Comparison of ENCODE assay signal across 15 mouse cellular contexts in the genomic region with DNA sequence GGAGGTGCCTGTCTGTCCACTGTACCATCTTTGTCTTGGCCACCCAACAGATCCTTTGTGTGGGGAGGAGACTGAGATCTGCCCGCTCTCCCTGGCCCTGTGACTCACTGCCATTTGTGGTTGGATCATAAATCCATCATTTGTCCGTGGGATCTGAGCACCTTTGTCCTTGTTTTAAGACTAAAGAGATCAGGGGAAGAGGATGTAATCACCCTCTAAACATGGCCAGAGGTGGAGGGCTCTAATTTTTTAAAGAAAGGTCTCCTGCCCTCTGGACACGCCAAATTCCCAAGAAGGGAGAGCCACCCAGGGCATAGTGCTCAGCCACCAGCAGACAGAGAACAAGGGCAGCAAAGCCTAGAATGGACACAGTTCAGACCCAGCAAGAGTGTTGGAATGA. TPM values are rescaled to one million over a fixed set of nuclear protein-coding genes. Genes with fewer than 3 reads are reported as not detected.
DNase-seq lines count a peak whose midpoint lies in the region; ATAC-seq and TF ChIP-seq lines count a peak whose summit lies in the region.
"Had no signal": no experiment of that assay in that cellular context is flagged by ENCODE, and none has a peak within 500 bp of the region (broad histone marks: within the 10 kb centered on the region; RNA-seq: fewer than 3 reads in every experiment).

No protein-coding gene starts in this region.

- DNase-seq in cerebellum, adult 2 months: no peak
- DNase-seq in cerebellum, postnatal 14 days: no peak
- no peak for DNase-seq in heart, postnatal 4 days
- DNase-seq in NIH3T3 (ENCODE audit: low read depth): peak; percentile 47
- no peak for DNase-seq in liver, embryonic 14.5 days (ENCODE audit: low read depth in 3 of 3, low spot score in 3 of 3)
- DNase-seq in thymus, postnatal 10 days (ENCODE audit: low spot score in 2 of 2): no peak
- DNase-seq in thymus, postnatal 0 days (ENCODE audit: low spot score): no peak
- DNase-seq: B cell, adult 2 months; cerebellum, postnatal 36 days; midbrain, embryonic 14.5 days had no signal

- ATAC-seq in heart, embryonic 16.5 days (replicated peaks; ENCODE audit: extremely low read depth, insufficient read depth, low FRiP score): no peak
- ATAC-seq in liver, embryonic 14.5 days (ENCODE audit: insufficient read depth): no peak

- H3K4me3 ChIP-seq in cerebellum, adult 2 months (replicated peaks; ENCODE audit: insufficient read depth, low read depth, low read length): no peak overlapping the region
- no peak overlapping the region for H3K4me3 ChIP-seq in heart, embryonic 16.5 days (ENCODE audit: low read length)
- peak overlapping the region; percentile 24 to 64; a peak in 2 of 4 replicates for H3K4me3 ChIP-seq in liver, embryonic 14.5 days (ENCODE audit: insufficient read depth in 1 of 2, low read depth in 2 of 2, low read length in 2 of 2)

- no peak overlapping the region for H3K4me2 ChIP-seq in heart, embryonic 16.5 days (ENCODE audit: low read depth, low read length)
- peak overlapping the region; percentile 99 for H3K4me2 ChIP-seq in liver, embryonic 14.5 days (ENCODE audit: low read depth)

- H3K27me3 ChIP-seq in cerebellum, adult 2 months (ENCODE audit: control insufficient read depth, insufficient read depth, low read length): no peaks in the 10 kb centered on the region
- no peaks in the 10 kb centered on the region for H3K27me3 ChIP-seq in heart, embryonic 16.5 days (ENCODE audit: control insufficient read depth, insufficient read depth, low read length)
- no peaks in the 10 kb centered on the region for H3K27me3 ChIP-seq in liver, embryonic 14.5 days (ENCODE audit: control insufficient read depth, insufficient read depth, low read length)

- peak overlapping the region; percentile 97; the same call in 1 of the 2 replicates for H3K27ac ChIP-seq in cerebellum, adult 2 months (ENCODE audit: insufficient read depth, low read length)
- H3K27ac ChIP-seq in heart, embryonic 16.5 days (ENCODE audit: low read length): peak overlapping the region; percentile 96
- peak overlapping the region; percentile 99 for H3K27ac ChIP-seq in liver, embryonic 14.5 days

- no peak for TF ChIP-seq CTCF in cerebellum, adult 2 months (IDR thresholded peaks at IDR 0.05; ENCODE audit: borderline replicate concordance, insufficient read depth, low read depth, low read length)
- TF ChIP-seq CTCF in liver, embryonic 14.5 days (IDR thresholded peaks at IDR 0.05; ENCODE audit: low read depth): no peak

- H3K9me3 ChIP-seq in heart, embryonic 16.5 days (replicated peaks; ENCODE audit: control insufficient read depth, low read length): no peaks in the 10 kb centered on the region
- H3K9me3 ChIP-seq in liver, embryonic 14.5 days (ENCODE audit: control insufficient read depth, low read length): no peaks in the 10 kb centered on the region

- no peak for TF ChIP-seq POLR2A in cerebellum, adult 2 months (IDR thresholded peaks at IDR 0.05; ENCODE audit: borderline replicate concordance, insufficient read depth, low read length)

- H3K36me3 ChIP-seq in heart, embryonic 16.5 days (ENCODE audit: control insufficient read depth, insufficient read depth): no peaks in the 10 kb centered on the region
- H3K36me3 ChIP-seq in liver, embryonic 14.5 days (replicated peaks; ENCODE audit: control insufficient read depth, insufficient read depth, low read depth): no peaks in the 10 kb centered on the region

- WGBS in cerebellum, adult 2 months: 91% methylated on average over 3 of the region's 3 CpGs
- WGBS in heart, embryonic 16.5 days: 90% methylated on average over 3 of the region's 3 CpGs
- WGBS in liver, embryonic 14.5 days (ENCODE audit: insufficient replicate concordance): 74% methylated on average over 3 of the region's 3 CpGs

- peak overlapping the region; percentile 20; the same call in 1 of the 2 replicates for H3K9ac ChIP-seq in heart, embryonic 16.5 days (ENCODE audit: low read length)
- H3K9ac ChIP-seq in liver, embryonic 14.5 days (replicated peaks): peak overlapping the region; percentile 70

- TF ChIP-seq EP300 in liver, embryonic 14.5 days (IDR thresholded peaks at IDR 0.05; ENCODE audit: low read depth): no peak

- H3K4me1 ChIP-seq in cerebellum, adult 2 months (ENCODE audit: control insufficient read depth, insufficient read depth, low read length): peaks cover 27% of the 10 kb centered on the region
- peaks cover 43% of the 10 kb centered on the region for H3K4me1 ChIP-seq in heart, embryonic 16.5 days (ENCODE audit: control insufficient read depth, insufficient read depth, low read length)
- H3K4me1 ChIP-seq in liver, embryonic 14.5 days (replicated peaks; ENCODE audit: control insufficient read depth in 2 of 2, insufficient read depth in 2 of 2, low read length in 1 of 2): peaks cover 65 to 68% of the 10 kb centered on the region in 2 experiments

RNA-seq across cellular contexts. Expression of a gene that starts 12.9 kb away (rescaled TPM):
- polyA plus RNA-seq in cerebellum, adult 2 months (2012; rRNA removed): 11.9 and 15.3 TPM in 2 replicates
- 49.5 and 50.9 TPM in 2 replicates for polyA plus RNA-seq in heart, embryonic 16.5 days (2015; fragmentation: Nextera tagmentation; extraction: Ambion mirVana)
- total RNA-seq in heart, postnatal 4 days (2021): 10 to 100 TPM; 27.5 to 36.2 TPM
- 40.1 and 45.3 TPM in 2 replicates for polyA plus RNA-seq in liver, embryonic 14.5 days (2012; rRNA removed)
- 78.2 and 85.2 TPM in 2 replicates for polyA plus RNA-seq in liver, embryonic 14.5 days (2014; fragmentation: Nextera tagmentation; extraction: Ambion mirVana)
- 315 and 335 TPM in 2 replicates for polyA plus RNA-seq in thymus, postnatal 0 days (2015; fragmentation: Nextera tagmentation; extraction: Ambion mirVana)

RNA-seq across cellular contexts. Expression of a gene that starts 19.2 kb away (rescaled TPM):
- polyA plus RNA-seq in cerebellum, adult 2 months (2012; rRNA removed): not detected in 2 replicates
- 0.31 and 0.46 TPM in 2 replicates for polyA plus RNA-seq in heart, embryonic 16.5 days (2015; fragmentation: Nextera tagmentation; extraction: Ambion mirVana)
- not detected for total RNA-seq in heart, postnatal 4 days (2021)
- 0.08 and 0.09 TPM in 2 replicates for polyA plus RNA-seq in liver, embryonic 14.5 days (2012; rRNA removed)
- not detected in 2 replicates for polyA plus RNA-seq in liver, embryonic 14.5 days (2014; fragmentation: Nextera tagmentation; extraction: Ambion mirVana)
- 0.72 and 1.1 TPM in 2 replicates for polyA plus RNA-seq in thymus, postnatal 0 days (2015; fragmentation: Nextera tagmentation; extraction: Ambion mirVana)
- total RNA-seq: adrenal gland, postnatal 4 days had no signal
- polyA plus RNA-seq: forebrain, embryonic 11.5 days; large intestine, adult 2 months; limb, embryonic 11.5 days; midbrain, embryonic 14.5 days had no signal

RNA-seq across cellular contexts. Expression of a gene that starts 54.8 kb away (rescaled TPM):
- polyA plus RNA-seq in cerebellum, adult 2 months (2012; rRNA removed): 7.5 and 10.8 TPM in 2 replicates
- 23.6 and 29.5 TPM in 2 replicates for polyA plus RNA-seq in heart, embryonic 16.5 days (2015; fragmentation: Nextera tagmentation; extraction: Ambion mirVana)
- total RNA-seq in heart, postnatal 4 days (2021): 10 to 100 TPM; 18.7 to 21.9 TPM
- polyA plus RNA-seq in liver, embryonic 14.5 days (2012; rRNA removed): 1.1 TPM in 2 replicates
- 1.1 and 1.6 TPM in 2 replicates for polyA plus RNA-seq in liver, embryonic 14.5 days (2014; fragmentation: Nextera tagmentation; extraction: Ambion mirVana)
- polyA plus RNA-seq in thymus, postnatal 0 days (2015; fragmentation: Nextera tagmentation; extraction: Ambion mirVana): 0.32 and 0.40 TPM in 2 replicates

Comparison
In these comparisons a context has a peak if more than half of its experiments do, and no peak if none do; other contexts are left out.
1. H3K4me3 ChIP-seq: peak in liver, embryonic 14.5 days (2 of 2); none in cerebellum, adult 2 months (single experiment) and heart, embryonic 16.5 days (single experiment).
2. Peak in every context shown above with its lines, with median percentiles within 50 percentile points of each other: H3K27ac ChIP-seq.